Mouse (Mus musculus): ENCODE measurements around the gene Atp8b4. TPM values are rescaled to one million over a fixed set of nuclear protein-coding genes. Genes with fewer than 3 reads are reported as not detected.

Atp8b4 gene
- polyA plus RNA-seq, 1 experiment = not detected

GRCm38 (mm10) chr2:126340201-126340600, 160.3 kb downstream of the Atp8b4 start:
- 85% methylated on average over 7 of the region's 7 CpGs for WGBS
- no peak overlapping the region for H3K27ac ChIP-seq (ENCODE audit: insufficient read depth, low read depth, low read length)
- TF ChIP-seq POLR2A (IDR thresholded peaks at IDR 0.05; ENCODE audit: insufficient read depth, low read depth, low read length) (no peak), CTCF (IDR thresholded peaks at IDR 0.05; ENCODE audit: insufficient read depth, low read depth, low read length) (no peak)

GRCm38 (mm10) chr2:126339516-126339915, 161.0 kb downstream of the Atp8b4 start:
- TF ChIP-seq CTCF (IDR thresholded peaks at IDR 0.05; ENCODE audit: insufficient read depth, low read depth, low read length) (no peak), POLR2A (IDR thresholded peaks at IDR 0.05; ENCODE audit: insufficient read depth, low read depth, low read length) (no peak)
- WGBS = 60% methylated on average over 8 of the region's 8 CpGs
- no peak overlapping the region for H3K4me3 ChIP-seq (ENCODE audit: insufficient read depth, low read depth, low read length)
- no peak overlapping the region for H3K27ac ChIP-seq (ENCODE audit: insufficient read depth, low read depth, low read length)
- no peaks in the 10 kb centered on the region for H3K4me1 ChIP-seq (ENCODE audit: control insufficient read depth, insufficient read depth, low read length)

More at GRCm38 (mm10) chr2:126340201-126340600, 160.3 kb downstream of the Atp8b4 start:
- H3K4me1 ChIP-seq (ENCODE audit: control insufficient read depth, insufficient read depth, low read length) = no peaks in the 10 kb centered on the region
- H3K4me3 ChIP-seq (ENCODE audit: insufficient read depth, low read depth, low read length) = no peak overlapping the region

GRCm38 (mm10) chr2:126337143-126337542, 163.3 kb downstream of the Atp8b4 start:
- no peak overlapping the region for H3K27ac ChIP-seq (ENCODE audit: insufficient read depth, low read depth, low read length)
- no peak for TF ChIP-seq CTCF (IDR thresholded peaks at IDR 0.05; ENCODE audit: insufficient read depth, low read depth, low read length)
- TF ChIP-seq POLR2A (IDR thresholded peaks at IDR 0.05; ENCODE audit: insufficient read depth, low read depth, low read length) = no peak
- H3K4me3 ChIP-seq (ENCODE audit: insufficient read depth, low read depth, low read length) = no peak overlapping the region
- 79% methylated on average over 5 of the region's 5 CpGs for WGBS
- no peaks in the 10 kb centered on the region for H3K4me1 ChIP-seq (ENCODE audit: control insufficient read depth, insufficient read depth, low read length)

- WGBS = 83% methylated on average over 3 of the region's 3 CpGs
- Histone ChIP-seq H3K27ac (ENCODE audit: insufficient read depth, low read depth, low read length) (no peak overlapping the region), H3K4me3 (ENCODE audit: insufficient read depth, low read depth, low read length) (no peak overlapping the region), H3K4me1 (ENCODE audit: control insufficient read depth, insufficient read depth, low read length) (no peaks in the 10 kb centered on the region)
- TF ChIP-seq CTCF (IDR thresholded peaks at IDR 0.05; ENCODE audit: insufficient read depth, low read depth, low read length) (no peak), POLR2A (IDR thresholded peaks at IDR 0.05; ENCODE audit: insufficient read depth, low read depth, low read length) (no peak)
These were observed 168.7 kb downstream of the Atp8b4 start for GRCm38 (mm10) chr2:126331794-126332193.

- WGBS = 81% methylated on average over 7 of the region's 7 CpGs
- no peak for TF ChIP-seq POLR2A (IDR thresholded peaks at IDR 0.05; ENCODE audit: insufficient read depth, low read depth, low read length)
- no peak for TF ChIP-seq CTCF (IDR thresholded peaks at IDR 0.05; ENCODE audit: insufficient read depth, low read depth, low read length)
- Histone ChIP-seq H3K4me3 (ENCODE audit: insufficient read depth, low read depth, low read length) (no peak overlapping the region), H3K4me1 (ENCODE audit: control insufficient read depth, insufficient read depth, low read length) (no peaks in the 10 kb centered on the region), H3K27ac (ENCODE audit: insufficient read depth, low read depth, low read length) (no peak overlapping the region)
These were observed 177.3 kb downstream of the Atp8b4 start for GRCm38 (mm10) chr2:126323206-126323605.

- 87% methylated on average over 15 of the region's 15 CpGs for WGBS
- Histone ChIP-seq H3K4me1 (ENCODE audit: control insufficient read depth, insufficient read depth, low read length) (no peaks in the 10 kb centered on the region), H3K4me3 (ENCODE audit: insufficient read depth, low read depth, low read length) (no peak overlapping the region), H3K27ac (ENCODE audit: insufficient read depth, low read depth, low read length) (no peak overlapping the region)
- TF ChIP-seq POLR2A (IDR thresholded peaks at IDR 0.05; ENCODE audit: insufficient read depth, low read depth, low read length) = no peak
- TF ChIP-seq CTCF (IDR thresholded peaks at IDR 0.05; ENCODE audit: insufficient read depth, low read depth, low read length) = no peak
These were observed 177.8 kb downstream of the Atp8b4 start for GRCm38 (mm10) chr2:126322631-126323031.

GRCm38 (mm10) chr2:126318071-126318470, 182.4 kb downstream of the Atp8b4 start:
- Histone ChIP-seq H3K4me3 (ENCODE audit: insufficient read depth, low read depth, low read length) (no peak overlapping the region), H3K4me1 (ENCODE audit: control insufficient read depth, insufficient read depth, low read length) (no peaks in the 10 kb centered on the region), H3K27ac (ENCODE audit: insufficient read depth, low read depth, low read length) (no peak overlapping the region)
- 96% methylated on average over 6 of the region's 6 CpGs for WGBS
- TF ChIP-seq CTCF (IDR thresholded peaks at IDR 0.05; ENCODE audit: insufficient read depth, low read depth, low read length) (no peak), POLR2A (IDR thresholded peaks at IDR 0.05; ENCODE audit: insufficient read depth, low read depth, low read length) (no peak)

GRCm38 (mm10) chr2:126316942-126317341, 183.5 kb downstream of the Atp8b4 start:
- H3K27ac ChIP-seq (ENCODE audit: insufficient read depth, low read depth, low read length) = no peak overlapping the region
- 70% methylated on average over 3 of the region's 3 CpGs for WGBS
- H3K4me3 ChIP-seq (ENCODE audit: insufficient read depth, low read depth, low read length) = no peak overlapping the region
- no peak for TF ChIP-seq CTCF (IDR thresholded peaks at IDR 0.05; ENCODE audit: insufficient read depth, low read depth, low read length)
- no peak for TF ChIP-seq POLR2A (IDR thresholded peaks at IDR 0.05; ENCODE audit: insufficient read depth, low read depth, low read length)
- no peaks in the 10 kb centered on the region for H3K4me1 ChIP-seq (ENCODE audit: control insufficient read depth, insufficient read depth, low read length)

- 86% methylated on average over 2 of the region's 2 CpGs for WGBS
- TF ChIP-seq CTCF (IDR thresholded peaks at IDR 0.05; ENCODE audit: insufficient read depth, low read depth, low read length) (no peak), POLR2A (IDR thresholded peaks at IDR 0.05; ENCODE audit: insufficient read depth, low read depth, low read length) (no peak)
- Histone ChIP-seq H3K4me1 (ENCODE audit: control insufficient read depth, insufficient read depth, low read length) (no peaks in the 10 kb centered on the region), H3K4me3 (ENCODE audit: insufficient read depth, low read depth, low read length) (no peak overlapping the region), H3K27ac (ENCODE audit: insufficient read depth, low read depth, low read length) (no peak overlapping the region)
These were observed 184.1 kb downstream of the Atp8b4 start for GRCm38 (mm10) chr2:126316346-126316745.

GRCm38 (mm10) chr2:126311056-126311455, 189.4 kb downstream of the Atp8b4 start:
- 81% methylated on average over 1 of the region's 1 CpGs for WGBS
- H3K4me3 ChIP-seq (ENCODE audit: insufficient read depth, low read depth, low read length) = no peak overlapping the region
- H3K27ac ChIP-seq (ENCODE audit: insufficient read depth, low read depth, low read length) = no peak overlapping the region
- no peaks in the 10 kb centered on the region for H3K4me1 ChIP-seq (ENCODE audit: control insufficient read depth, insufficient read depth, low read length)
- TF ChIP-seq CTCF (IDR thresholded peaks at IDR 0.05; ENCODE audit: insufficient read depth, low read depth, low read length) = no peak
- no peak for TF ChIP-seq POLR2A (IDR thresholded peaks at IDR 0.05; ENCODE audit: insufficient read depth, low read depth, low read length)
